Mouse (Mus musculus) urinary bladder, postnatal 10 days (tissue): ENCODE results near the gene Auh.

ENCODE experiments used
- DNase-seq: peaks from one replicate; pipeline ENCODE4 v3.0.0; 2022; ENCODE audit warnings: low spot score

Gene Auh

GRCm38 (mm10) chr13:52921966-52922365 lies 7.5 kb downstream of the Auh start:
- no peak for DNase-seq

GRCm38 (mm10) chr13:52921065-52921825 lies 8.2 kb downstream of the Auh start:
- DNase-seq = no peak

- no peak for DNase-seq
Measured at GRCm38 (mm10) chr13:52919790-52920352, 9.6 kb downstream of the Auh start.

- no peak for DNase-seq
Measured at GRCm38 (mm10) chr13:52918333-52918732, 11.1 kb downstream of the Auh start.

- DNase-seq = no peak
Measured at GRCm38 (mm10) chr13:52914591-52915110, 14.8 kb downstream of the Auh start.

GRCm38 (mm10) chr13:52913926-52914325 lies 15.6 kb downstream of the Auh start:
- DNase-seq = no peak

- DNase-seq = no peak
Measured at GRCm38 (mm10) chr13:52912495-52912894, 17.0 kb downstream of the Auh start.

GRCm38 (mm10) chr13:52911259-52911658 lies 18.2 kb downstream of the Auh start:
- DNase-seq = no peak

GRCm38 (mm10) chr13:52906296-52906695 lies 23.2 kb downstream of the Auh start:
- DNase-seq = no peak

GRCm38 (mm10) chr13:52904175-52904574 lies 25.3 kb downstream of the Auh start:
- DNase-seq = no peak

- no peak for DNase-seq
Measured at GRCm38 (mm10) chr13:52903767-52904166, 25.7 kb downstream of the Auh start.

- no peak for DNase-seq
Measured at GRCm38 (mm10) chr13:52902517-52902916, 27.0 kb downstream of the Auh start.

- DNase-seq = no peak
Measured at GRCm38 (mm10) chr13:52899664-52900063, 29.8 kb downstream of the Auh start.

GRCm38 (mm10) chr13:52897806-52898205 lies 31.7 kb downstream of the Auh start:
- no peak for DNase-seq

GRCm38 (mm10) chr13:52892791-52893190 lies 36.7 kb downstream of the Auh start:
- DNase-seq = no peak

- no peak for DNase-seq
Measured at GRCm38 (mm10) chr13:52892065-52892503, 37.4 kb downstream of the Auh start.

GRCm38 (mm10) chr13:52890313-52890712 lies 39.2 kb downstream of the Auh start:
- DNase-seq = no peak

GRCm38 (mm10) chr13:52886779-52887178 lies 42.7 kb downstream of the Auh start:
- DNase-seq = no peak

GRCm38 (mm10) chr13:52883960-52884326 lies 45.5 kb downstream of the Auh start:
- no peak for DNase-seq

GRCm38 (mm10) chr13:52883084-52883959 lies 46.2 kb downstream of the Auh start:
- no peak for DNase-seq

GRCm38 (mm10) chr13:52880386-52880785 lies 49.1 kb downstream of the Auh start:
- no peak for DNase-seq

GRCm38 (mm10) chr13:52879918-52880317 lies 49.6 kb downstream of the Auh start:
- no peak for DNase-seq

- DNase-seq = no peak
Measured at GRCm38 (mm10) chr13:52879291-52879690, 50.2 kb downstream of the Auh start.
